Mouse (Mus musculus) lung, postnatal 0 days (tissue): ENCODE results near the gene Zfp948. TPM values are rescaled to one million over a fixed set of nuclear protein-coding genes. Genes with fewer than 3 reads are reported as not detected.

Source experiments
- ATAC-seq: fragments of 200-750 bp; cut with Nextera tagmentation; 2 replicates; pipeline ENCODE4 v1.8.0; 2017; ENCODE audit warnings: moderate library complexity
- DNase-seq: peaks from one replicate; pipeline ENCODE4 v3.0.0-alpha.2; 2016; ENCODE audit warnings: low spot score
- H3K27ac ChIP-seq: fragments of 300-500 bp; sonication (generic); 2 replicates; pipeline ENCODE4 v1.5.1; 2014; ENCODE audit warnings: antibody characterized with exemption, mild to moderate bottlenecking, low read length, mixed read lengths
- H3K27me3 ChIP-seq: fragments of 300-500 bp; sonication (generic); replicated peaks from 2 replicates; pipeline ENCODE4 v1.6.1; 2014; ENCODE audit warnings: low read length, mixed read lengths; ENCODE audit not compliant: insufficient read depth
- H3K36me3 ChIP-seq: fragments of 300-500 bp; sonication (generic); 2 replicates; pipeline ENCODE4 v1.6.1; 2014; ENCODE audit warnings: low read length, mixed read lengths; ENCODE audit not compliant: insufficient read depth
- H3K4me1 ChIP-seq: fragments of 300-500 bp; sonication (generic); 2 replicates; pipeline ENCODE4 v1.6.1; 2014; ENCODE audit warnings: antibody characterized with exemption, low read depth, low read length, mixed read lengths; ENCODE audit not compliant: insufficient read depth
- H3K4me2 ChIP-seq: fragments of 300-500 bp; sonication (generic); replicated peaks from 2 replicates; pipeline ENCODE4 v1.6.1; 2014; ENCODE audit warnings: low read depth, mild to moderate bottlenecking, low read length, moderate library complexity, mixed read lengths
- H3K4me3 ChIP-seq: fragments of 300-500 bp; sonication (generic); 2 replicates; pipeline ENCODE4 v1.5.1; 2014; ENCODE audit warnings: low read depth, low read length
- H3K9ac ChIP-seq: fragments of 300-500 bp; sonication (generic); replicated peaks from 2 replicates; pipeline ENCODE4 v1.6.1; 2014; ENCODE audit warnings: low read depth, mild to moderate bottlenecking
- H3K9me3 ChIP-seq: fragments of 300-500 bp; sonication (generic); 2 replicates; pipeline ENCODE4 v1.6.1; 2016; ENCODE audit warnings: low read length, mixed read lengths
- CTCF ChIP-seq: IDR thresholded peaks from 2 replicates; pipeline ENCODE4 v1.5.1; 2016; ENCODE audit warnings: antibody characterized with exemption, mild to moderate bottlenecking
- EP300 ChIP-seq: IDR thresholded peaks from 2 replicates; pipeline ENCODE4 v1.6.1; 2016; ENCODE audit warnings: antibody characterized with exemption, mild to moderate bottlenecking, control low read depth
- WGBS: fragments of 180-500 bp; shearing (Covaris S2); extraction: QIAGEN DNeasy Blood & Tissue Kit; methylation state at CpG from one replicate; pipeline ENCODE4 v1.1.7; 2014; 5-methylcytosine and 5-hydroxymethylcytosine counted together
- polyA plus RNA-seq: library from polyadenylated mRNA; unstranded; fragments of >200 nt; fragmentation: Nextera tagmentation; extraction: Ambion mirVana; gene quantifications from 2 replicates; pipeline ENCODE4 v1.2.1, GENCODE M21; 2015

Gene Zfp948
- polyA plus RNA-seq, 1 experiment from 2014 or later = 12.7 TPM

- Histone ChIP-seq H3K27me3 (no peaks in the 10 kb centered on the region), H3K4me3 (no peak overlapping the region), H3K4me2 (no peak overlapping the region), H3K4me1 (peaks cover 7% of the 10 kb centered on the region; the same call in 1 of the 2 replicates), H3K9ac (no peak overlapping the region), H3K27ac (no peak overlapping the region), H3K9me3 (no peaks in the 10 kb centered on the region), H3K36me3 (no peaks in the 10 kb centered on the region)
- no peak for TF ChIP-seq CTCF
- no peak for TF ChIP-seq EP300
- 20% methylated on average over 2 of the region's 2 CpGs for WGBS
- peak; percentile 26 for DNase-seq
- ATAC-seq = no peak
Measured at GRCm38 (mm10) chr17:21536676-21537075, 30.1 kb upstream of the Zfp948 start.

GRCm38 (mm10) chr17:21557831-21558230 lies 9.0 kb upstream of the Zfp948 start:
- no peak overlapping the region for H3K4me3 ChIP-seq
- no peak for TF ChIP-seq CTCF
- no peak for TF ChIP-seq EP300
- H3K4me1 ChIP-seq = no peaks in the 10 kb centered on the region
- DNase-seq (no peak), ATAC-seq (no peak)
- peaks cover 6% of the 10 kb centered on the region; the same call in 1 of the 2 replicates for H3K36me3 ChIP-seq
- no peak overlapping the region for H3K4me2 ChIP-seq
- H3K27ac ChIP-seq = no peak overlapping the region
- H3K27me3 ChIP-seq = no peaks in the 10 kb centered on the region
- no peaks in the 10 kb centered on the region for H3K9me3 ChIP-seq
- no peak overlapping the region for H3K9ac ChIP-seq
- WGBS = 73% methylated on average over 2 of the region's 2 CpGs

GRCm38 (mm10) chr17:21566220-21566619 lies 588 bp upstream of the Zfp948 start:
- H3K36me3 ChIP-seq = no peaks in the 10 kb centered on the region
- H3K9me3 ChIP-seq = no peaks in the 10 kb centered on the region
- H3K9ac ChIP-seq = peak overlapping the region; percentile 59; the same call in 1 of the 2 replicates
- peak overlapping the region; percentile 93 for H3K27ac ChIP-seq
- ATAC-seq (peak; percentile 79), DNase-seq (peak; percentile 93)
- 0% methylated on average over 5 of the region's 5 CpGs for WGBS
- TF ChIP-seq CTCF = peak; percentile 71
- no peak for TF ChIP-seq EP300
- H3K4me2 ChIP-seq = peak overlapping the region; percentile 62
- no peaks in the 10 kb centered on the region for H3K4me1 ChIP-seq
- peak overlapping the region; percentile 57 for H3K4me3 ChIP-seq
- no peaks in the 10 kb centered on the region for H3K27me3 ChIP-seq

- no peak overlapping the region for H3K9ac ChIP-seq
- no peaks in the 10 kb centered on the region for H3K36me3 ChIP-seq
- no peaks in the 10 kb centered on the region for H3K4me1 ChIP-seq
- peak overlapping the region; percentile 57; the same call in 1 of the 2 replicates for H3K4me3 ChIP-seq
- H3K4me2 ChIP-seq = peak overlapping the region; percentile 62
- H3K9me3 ChIP-seq = no peaks in the 10 kb centered on the region
- WGBS = 13% methylated on average over 1 of the region's 1 CpGs
- TF ChIP-seq EP300 (no peak), CTCF (no peak)
- ATAC-seq (no peak), DNase-seq (peak; percentile 75)
- H3K27ac ChIP-seq = peak overlapping the region; percentile 57; the same call in 1 of the 2 replicates
- no peaks in the 10 kb centered on the region for H3K27me3 ChIP-seq
Measured at GRCm38 (mm10) chr17:21567696-21568095, 888 bp downstream of the Zfp948 start.

GRCm38 (mm10) chr17:21579080-21579479 lies 12.3 kb downstream of the Zfp948 start:
- H3K9ac ChIP-seq = no peak overlapping the region
- TF ChIP-seq EP300 = no peak
- no peak for TF ChIP-seq CTCF
- 67% methylated on average over 1 of the region's 1 CpGs for WGBS

GRCm38 (mm10) chr17:21579493-21580175 lies 12.8 kb downstream of the Zfp948 start:
- no peak overlapping the region for H3K4me2 ChIP-seq
- H3K4me1 ChIP-seq = no peaks in the 10 kb centered on the region
- H3K9ac ChIP-seq = no peak overlapping the region
- WGBS = 20% methylated on average over 5 of the region's 5 CpGs
- ATAC-seq (peak; percentile 85), DNase-seq (peak; percentile 90)
- peaks cover 8% of the 10 kb centered on the region for H3K36me3 ChIP-seq
- no peaks in the 10 kb centered on the region for H3K9me3 ChIP-seq
- H3K27me3 ChIP-seq = no peaks in the 10 kb centered on the region
- TF ChIP-seq CTCF (peak; percentile 83), EP300 (no peak)
- no peak overlapping the region for H3K27ac ChIP-seq
- no peak overlapping the region for H3K4me3 ChIP-seq

More at GRCm38 (mm10) chr17:21579080-21579479, 12.3 kb downstream of the Zfp948 start:
- Histone ChIP-seq H3K27ac (no peak overlapping the region), H3K4me3 (no peak overlapping the region), H3K36me3 (0 out of 2 replicates have a peak, but pooled peaks cover 7% of the 10 kb centered on the region), H3K4me1 (no peaks in the 10 kb centered on the region), H3K9me3 (no peaks in the 10 kb centered on the region), H3K27me3 (no peaks in the 10 kb centered on the region), H3K4me2 (no peak overlapping the region)
- DNase-seq (no peak), ATAC-seq (no peak)
